Mouse (Mus musculus) left cerebral cortex, postnatal 36 days (tissue): ENCODE measurements at regions not wholly inside any gene's neighbourhood (a gene's known extent, or its start where the extent isn't known, plus 50 kb on each side); places are given as distances from the start of the nearest gene placed in this dataset.
"Not testable (repeated sequence)": the region's sequence is repeated elsewhere in the genome, so short reads cannot be mapped to it uniquely, and the experiment has no call there.

ENCODE experiments used
- DNase-seq, 2 experiments: peaks; one replicate each; pipeline ENCODE4 v3.0.0; 2021 to 2022; ENCODE audit warnings: low spot score in 2 of 2, mixed read lengths in 1 of 2
- intact Hi-C: fragments of 180-260 bp; cut with DNase I; formaldehyde crosslinking; loops from one replicate; pipeline ENCODE4 v1.15.1; 2025

DNA sequence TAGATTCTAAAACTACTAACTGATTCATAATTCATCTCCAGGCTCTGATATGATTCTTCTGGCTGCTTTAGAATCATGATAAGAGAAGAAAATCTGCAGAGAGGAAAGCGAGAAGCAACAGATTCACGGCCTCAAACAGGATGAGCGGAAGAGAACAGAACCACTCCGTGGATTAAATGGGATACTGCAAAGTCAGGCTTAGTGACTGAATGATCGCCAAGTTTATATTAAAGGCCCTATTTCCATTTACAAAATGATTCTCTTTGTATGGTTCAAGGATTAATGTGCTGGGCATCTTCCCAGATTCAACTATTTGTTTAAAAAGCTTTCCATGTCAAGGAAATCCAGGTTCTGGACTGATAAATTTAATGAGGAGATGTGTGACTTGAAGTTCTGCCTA lies 238.5 kb upstream of the Pik3r1 start:
- intact Hi-C loops, result no loop called here
- DNase-seq, result no peak

DNA sequence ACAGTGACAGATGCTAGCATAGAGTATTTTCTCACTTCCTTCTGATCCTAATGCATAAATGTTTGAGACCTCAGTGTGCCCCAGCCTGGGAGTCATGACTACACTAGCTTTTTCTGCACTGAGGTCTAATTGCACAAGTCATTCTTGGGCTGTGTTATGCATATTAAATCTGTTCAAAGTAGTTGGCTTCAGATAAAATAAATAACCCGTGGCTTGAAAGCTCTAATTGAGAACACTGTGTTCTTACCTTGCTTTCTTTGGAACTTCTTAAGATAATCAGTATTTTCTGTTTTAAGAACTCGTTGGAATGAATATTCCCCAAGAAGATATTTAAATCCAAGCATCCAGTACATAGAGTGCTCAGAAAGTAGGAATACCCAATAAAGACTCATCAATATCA lies 243.9 kb upstream of the Pik3r1 start:
- no peak for DNase-seq
- intact Hi-C loops, result no loop called here

DNA sequence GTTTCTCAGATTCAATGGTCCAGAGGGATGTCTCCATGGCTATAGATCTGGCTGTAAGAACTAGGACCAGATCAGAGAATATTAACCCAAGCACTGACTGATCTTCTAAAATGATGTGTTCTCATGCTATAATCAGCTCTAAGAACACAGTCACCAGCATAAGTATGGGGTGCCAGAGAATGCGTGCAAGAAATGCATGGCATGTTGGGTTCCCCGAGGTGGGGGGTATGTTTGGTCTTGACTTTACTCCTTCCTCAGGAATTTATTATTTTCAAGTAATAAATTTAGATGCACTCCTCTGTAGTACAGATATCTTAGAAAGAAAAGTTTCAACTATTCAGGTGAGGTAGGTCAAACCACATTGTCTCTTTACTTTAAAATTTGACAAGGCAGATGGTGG lies 246.5 kb upstream of the Pik3r1 start:
- no peak for DNase-seq
- intact Hi-C loops, result no loop called here

DNA sequence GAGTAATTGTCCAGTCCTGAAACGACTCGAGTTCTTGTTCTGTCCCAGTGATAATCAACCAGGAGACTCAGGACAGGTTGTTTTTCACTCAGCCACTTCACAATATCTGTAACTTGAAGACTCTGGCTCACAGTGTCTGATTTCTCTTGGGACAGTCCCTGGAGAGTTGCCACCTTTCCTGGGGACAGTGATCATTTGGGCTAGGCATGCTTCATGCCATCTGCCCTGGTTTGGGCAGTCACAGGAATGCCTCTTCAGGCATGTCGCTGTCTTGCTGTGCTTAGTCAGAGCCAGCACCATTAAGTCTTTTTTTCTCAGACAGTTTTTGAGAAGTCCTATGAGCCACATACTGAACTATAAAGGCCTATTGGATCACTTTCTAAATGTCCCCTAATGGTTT lies 246.9 kb upstream of the Pik3r1 start:
- intact Hi-C loops, result no loop called here
- DNase-seq, result no peak

DNA sequence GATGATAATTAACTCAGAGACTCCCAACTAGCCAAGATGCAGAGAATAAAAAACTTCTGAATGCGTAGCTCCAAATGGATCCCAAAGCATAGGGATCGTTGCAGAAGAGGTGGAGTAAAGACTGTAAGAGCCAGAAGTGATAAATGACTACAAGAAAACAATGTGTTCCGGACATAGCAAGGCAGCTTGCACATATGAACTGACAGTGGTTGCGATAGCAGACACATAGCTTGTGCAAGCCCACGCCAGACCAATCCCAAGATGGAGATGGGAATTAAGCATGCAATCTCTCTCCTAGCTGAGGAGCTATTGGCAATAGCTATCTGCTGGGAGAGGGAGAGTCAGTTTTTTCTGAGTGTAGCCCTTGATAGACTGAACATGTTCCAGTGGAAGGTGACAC lies 248.5 kb upstream of the Pik3r1 start:
- intact Hi-C loops, result no loop called here
- DNase-seq, result no peak

DNA sequence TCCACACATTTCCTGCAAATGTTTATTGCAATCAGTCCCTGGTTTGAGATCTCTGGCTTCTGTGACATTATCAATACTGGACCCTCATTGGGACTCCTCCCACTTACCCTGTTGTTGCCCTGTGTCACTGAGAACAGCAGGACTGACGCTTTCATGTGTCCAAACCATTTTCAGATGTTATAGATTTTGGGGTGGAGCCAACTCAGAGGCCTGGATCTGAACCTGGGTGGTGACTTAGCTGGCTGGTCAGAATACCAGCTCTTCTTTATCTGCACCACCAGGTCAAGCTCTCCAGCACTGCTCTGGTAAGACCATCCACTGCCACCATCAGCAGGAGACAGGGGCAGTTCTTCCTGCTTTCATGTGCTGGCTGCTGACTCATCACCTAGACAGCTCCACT lies 254.3 kb upstream of the Pik3r1 start:
- intact Hi-C loops, result no loop called here

DNA sequence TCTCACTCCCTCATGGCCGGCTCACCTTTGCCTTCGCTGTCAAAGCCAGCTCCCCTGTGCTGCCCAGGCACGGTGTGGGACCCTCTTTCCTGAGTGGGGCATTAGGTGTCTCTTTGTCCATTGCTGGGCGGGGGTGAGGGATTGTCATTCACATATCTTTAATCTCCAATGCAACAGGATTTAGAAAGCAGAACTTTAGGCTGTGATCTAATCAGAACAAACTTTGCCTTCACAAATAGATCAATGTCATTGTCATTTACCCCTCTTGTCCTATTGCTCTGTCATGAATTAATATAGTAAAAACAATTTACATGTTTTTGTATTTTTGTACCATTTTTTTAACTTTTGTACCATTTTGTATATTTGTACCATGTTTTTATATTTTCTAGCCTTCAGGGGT lies 254.7 kb upstream of the Pik3r1 start:
- no peak for DNase-seq
- intact Hi-C loops, result no loop called here

More for the DNA sequence above, 254.3 kb upstream of the Pik3r1 start:
- DNase-seq, result no peak

DNA sequence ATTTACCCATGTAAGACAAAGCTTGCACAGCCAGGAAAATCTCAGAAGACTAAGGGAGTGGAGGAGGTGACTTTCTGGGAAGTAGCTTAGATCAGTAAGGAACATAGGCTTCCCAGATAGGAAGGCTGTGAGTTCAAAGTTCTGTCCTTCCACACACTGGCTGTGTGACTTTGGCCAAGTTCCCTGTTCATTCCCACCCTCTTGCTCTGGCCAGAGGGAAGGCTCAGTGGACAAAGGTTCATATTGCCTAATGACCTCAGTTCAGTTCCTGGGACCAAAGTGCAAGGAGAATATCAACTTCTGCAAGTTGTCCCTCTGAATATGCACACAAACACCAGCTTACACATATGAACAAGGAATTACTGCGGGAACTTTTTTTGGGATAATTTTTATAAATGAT lies 255.6 kb upstream of the Pik3r1 start:
- intact Hi-C loops, result no loop called here

DNA sequence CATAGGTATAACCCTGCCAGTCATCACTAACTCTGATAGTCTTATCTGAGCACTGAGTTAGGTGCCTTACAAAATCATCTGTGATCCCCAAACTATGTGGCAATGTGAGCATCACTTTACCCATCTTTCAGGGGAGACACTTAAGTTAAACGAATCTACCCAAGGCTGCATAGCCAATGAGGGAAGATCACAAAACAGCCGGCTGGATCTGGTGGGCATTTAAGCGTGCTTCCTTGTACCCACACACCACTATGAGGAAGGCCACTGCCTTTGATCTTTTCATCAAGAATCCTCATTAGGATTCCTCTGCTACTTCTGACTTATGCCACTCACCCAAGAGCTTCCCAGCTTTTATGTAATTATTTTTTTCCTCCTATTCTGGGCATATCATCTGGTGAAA lies 257.1 kb upstream of the Pik3r1 start:
- intact Hi-C loops, result no loop called here
- no peak for DNase-seq

More for the DNA sequence above, 255.6 kb upstream of the Pik3r1 start:
- DNase-seq, result no peak

DNA sequence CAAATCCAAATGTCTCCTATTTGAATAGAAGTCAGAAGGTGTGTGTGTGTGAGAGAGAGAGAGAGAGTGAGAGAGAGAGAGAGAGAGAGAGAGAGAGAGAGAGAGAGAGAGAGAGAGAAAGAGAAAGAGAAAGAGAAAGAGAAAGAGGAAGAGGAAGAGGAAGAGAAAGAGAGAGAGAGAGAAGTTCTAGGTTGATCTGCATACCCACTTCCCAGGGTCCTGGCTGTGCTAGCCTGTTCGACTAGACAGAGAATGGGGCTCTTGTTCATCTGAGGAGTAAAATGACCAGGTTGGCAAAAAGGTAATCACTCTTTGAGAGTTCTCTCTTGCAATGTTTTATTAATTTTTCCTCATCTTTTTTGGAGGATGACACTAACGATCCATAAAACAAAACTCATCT lies 257.5 kb upstream of the Pik3r1 start:
- DNase-seq, intact Hi-C loops: not testable (repeated sequence)

DNA sequence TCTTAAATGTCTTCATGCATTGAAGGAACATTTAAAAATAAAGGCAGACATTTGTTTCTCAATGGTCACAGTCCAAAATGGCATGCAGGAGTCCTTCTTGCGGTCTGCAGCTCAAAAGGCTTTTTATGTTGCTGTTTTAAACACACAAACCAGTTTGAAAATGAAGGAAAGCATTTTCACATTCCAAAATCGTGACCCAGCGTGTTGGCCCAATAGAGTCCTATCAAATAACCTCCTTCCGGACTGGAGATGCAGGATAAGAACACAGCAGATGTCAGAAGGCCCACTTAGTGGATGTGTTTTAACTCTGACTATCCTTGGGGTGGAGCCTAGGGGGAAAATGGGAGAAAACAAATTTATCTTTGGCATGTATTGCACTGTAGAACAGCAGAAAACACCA lies 263.4 kb upstream of the Pik3r1 start:
- intact Hi-C loops, result no loop called here
- no peak for DNase-seq

DNA sequence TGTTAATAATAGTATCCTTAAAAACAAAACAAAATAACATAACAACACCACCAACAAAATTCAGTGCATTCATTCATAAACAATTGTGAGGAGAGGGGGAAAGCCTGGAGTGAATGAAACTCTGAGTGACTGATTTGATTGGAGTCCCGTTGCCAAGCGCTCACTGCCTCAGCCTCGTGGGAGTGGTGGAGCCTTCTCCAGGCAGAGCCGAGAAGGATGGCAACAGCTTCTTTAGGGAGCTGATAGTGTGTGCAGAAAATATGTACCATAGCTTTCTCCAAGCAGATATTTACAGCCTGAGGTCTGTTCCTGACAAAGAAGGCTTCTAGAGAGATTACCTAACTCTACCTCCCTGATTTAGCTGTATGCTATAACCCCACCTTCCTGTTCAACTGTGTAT lies 266.5 kb upstream of the Pik3r1 start:
- no peak for DNase-seq
- intact Hi-C loops, result no loop called here

DNA sequence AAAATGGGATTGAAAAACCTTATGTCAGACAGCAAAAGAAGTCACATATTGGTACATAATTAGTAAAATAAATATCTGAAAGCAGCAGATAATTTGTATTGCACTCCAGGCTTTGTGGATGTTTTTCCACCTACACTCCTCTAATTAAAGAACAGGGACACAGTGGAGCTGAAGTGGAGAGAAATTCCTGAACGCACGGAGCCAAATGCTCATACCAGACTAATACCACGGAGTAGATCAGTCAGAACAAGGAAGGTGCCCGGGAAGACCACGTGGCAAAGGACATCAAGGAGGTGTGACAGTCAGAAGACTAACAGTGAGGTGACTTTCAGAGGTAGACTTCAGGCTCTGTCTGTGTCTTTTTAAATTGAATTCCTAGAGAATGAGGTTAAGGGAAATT lies 268.0 kb upstream of the Pik3r1 start:
- DNase-seq, result no peak
- intact Hi-C loops, result no loop called here

DNA sequence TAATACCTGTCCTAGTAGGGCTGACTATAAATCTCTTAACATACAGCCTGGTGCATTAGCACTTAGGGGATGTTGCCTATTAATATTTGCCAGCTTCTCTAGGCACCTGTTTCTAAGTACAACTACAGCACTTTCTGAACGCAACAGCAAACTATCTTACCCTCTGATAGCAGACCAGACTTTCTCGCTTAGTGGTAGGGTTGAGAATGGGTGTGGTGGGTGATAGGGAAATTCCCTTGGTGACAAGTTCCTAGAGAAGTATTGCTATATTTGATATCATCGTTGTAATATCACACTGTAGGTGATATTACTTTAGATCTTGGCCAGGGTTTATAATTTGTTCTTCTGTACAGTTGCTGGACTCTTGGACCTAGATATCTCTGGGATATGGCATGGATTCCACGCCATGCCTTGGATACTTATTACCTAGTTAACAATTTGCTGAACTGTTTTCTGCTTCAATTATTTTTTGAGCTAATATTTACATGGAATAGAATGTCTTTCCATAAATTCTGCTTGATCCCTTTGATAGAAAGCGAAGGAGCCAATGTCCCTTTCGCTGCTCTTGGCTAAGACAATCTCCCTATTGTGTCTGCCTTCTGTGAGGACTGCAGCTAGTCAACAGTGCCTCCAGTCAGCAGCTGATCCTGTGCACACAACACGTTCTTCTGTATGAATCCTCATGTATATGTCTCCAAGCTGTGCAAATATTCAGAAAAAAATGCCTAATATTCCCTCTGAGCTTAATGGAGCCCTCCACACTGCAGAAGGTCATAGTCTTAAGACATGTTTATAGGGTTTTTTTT lies 269.0 kb upstream of the Pik3r1 start:
- intact Hi-C loops, result no loop called here
- no peak for DNase-seq

DNA sequence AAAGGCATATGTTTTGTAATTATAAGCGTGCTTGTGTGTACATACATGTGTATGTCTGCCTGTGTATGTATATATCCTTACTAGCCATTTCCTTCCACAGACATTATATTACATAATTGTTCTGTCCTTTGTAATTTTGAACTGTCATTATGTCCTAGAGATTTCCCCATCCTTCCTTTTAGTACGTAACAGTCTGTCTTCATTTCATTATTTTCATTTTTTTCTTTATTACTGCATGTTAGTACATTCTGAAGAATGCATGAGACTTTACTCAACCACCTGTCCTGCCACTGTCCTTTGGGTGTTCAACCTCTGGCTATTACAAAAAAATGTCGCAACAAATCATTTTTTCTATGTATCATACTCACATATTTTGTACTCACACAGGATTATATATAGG lies 292.2 kb upstream of the Pik3r1 start:
- no peak for DNase-seq
- intact Hi-C loops, result no loop called here

DNA sequence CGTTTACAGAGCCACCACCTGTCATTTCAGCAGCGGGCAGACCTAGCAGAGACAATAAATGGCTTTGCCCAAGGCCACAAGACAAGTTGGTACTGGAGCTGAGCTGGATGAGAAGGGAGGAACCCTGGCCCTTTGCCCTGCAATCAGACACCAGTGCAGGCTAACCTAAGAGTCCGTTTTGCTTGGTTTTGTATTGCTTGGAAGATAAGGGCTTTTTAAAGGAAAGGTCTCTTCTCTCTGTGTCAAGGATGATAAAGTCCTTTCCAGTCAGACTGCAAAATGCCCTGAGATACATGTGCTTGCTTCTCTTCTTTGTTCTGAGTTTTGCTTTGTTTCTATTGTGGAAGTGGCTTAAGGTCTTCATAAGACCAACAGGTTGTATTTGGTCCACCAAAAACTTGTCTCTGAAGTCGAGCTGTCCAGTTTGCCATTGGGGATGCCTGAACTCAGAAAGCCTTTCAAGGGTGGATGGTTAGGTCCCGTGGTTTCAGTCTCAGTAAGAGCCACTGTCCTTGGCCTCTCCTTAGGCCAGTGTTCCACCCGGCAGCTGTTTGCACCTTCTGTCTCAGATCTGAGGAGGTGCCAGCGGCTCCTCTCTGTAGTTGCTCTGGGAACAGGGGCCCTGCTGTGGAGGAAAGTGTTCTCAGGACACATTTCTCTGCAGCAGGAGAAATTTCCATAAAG lies 296.7 kb upstream of the Pik3r1 start:
- intact Hi-C loops, result no loop called here
- DNase-seq, result no peak

DNA sequence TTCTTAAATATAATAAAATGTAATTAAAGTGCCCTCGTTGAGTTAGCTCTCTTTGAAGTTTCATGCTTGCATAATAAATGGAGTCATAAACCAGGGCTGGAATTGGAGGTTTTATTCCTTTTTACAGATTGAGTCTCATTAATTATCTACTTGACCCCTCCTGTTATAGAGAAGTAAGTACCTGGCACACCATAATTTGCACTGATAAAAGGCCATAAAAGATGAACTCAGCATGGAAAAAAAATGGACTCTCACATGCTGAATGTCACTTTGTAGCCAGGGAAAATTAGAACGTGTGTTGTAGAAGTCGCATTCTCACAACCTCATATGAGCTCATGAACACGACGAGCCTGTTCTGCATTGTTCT lies 297.2 kb upstream of the Pik3r1 start:
- DNase-seq, result no peak
- intact Hi-C loops, result no loop called here

DNA sequence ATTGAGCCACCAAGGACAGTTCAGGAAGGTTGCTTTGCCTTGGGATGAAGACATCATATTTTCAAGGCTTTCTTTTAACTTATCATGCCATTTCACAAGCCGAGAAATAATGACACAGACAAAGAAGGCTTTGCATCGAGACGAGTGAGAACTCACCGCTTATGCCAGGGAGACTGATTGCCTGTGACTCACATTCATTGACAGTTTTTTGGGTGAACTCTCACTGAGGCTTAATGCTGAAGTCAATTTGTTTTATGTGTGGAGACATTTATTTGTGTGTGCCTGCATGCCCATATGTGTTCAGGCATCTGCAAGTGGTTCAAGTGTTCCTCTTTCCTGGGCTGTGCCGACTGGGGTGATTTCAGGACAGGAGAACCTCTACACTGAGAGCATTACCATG lies 297.8 kb upstream of the Pik3r1 start:
- intact Hi-C loops, result no loop called here
- no peak for DNase-seq

DNA sequence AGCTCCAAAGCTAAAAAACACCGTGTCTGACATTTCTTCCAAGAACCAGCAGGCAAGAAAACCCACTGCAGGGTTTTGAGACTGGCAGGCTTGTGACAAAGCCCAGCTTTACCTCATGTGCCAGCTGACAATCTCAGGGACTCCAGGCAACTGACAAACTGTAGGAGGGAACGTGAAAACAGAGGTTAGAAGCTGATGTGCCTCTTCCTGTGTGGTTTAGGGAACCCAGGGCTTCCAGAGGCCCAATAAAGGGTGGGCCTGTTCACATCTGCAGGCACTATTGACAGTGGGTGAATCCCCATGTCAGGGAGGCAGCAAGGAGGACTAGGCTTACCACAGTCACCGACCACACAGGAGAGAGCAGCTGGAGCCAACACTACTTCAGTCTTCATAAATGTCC lies 302.7 kb upstream of the Pik3r1 start:
- intact Hi-C loops, result no loop called here
- no peak for DNase-seq

DNA sequence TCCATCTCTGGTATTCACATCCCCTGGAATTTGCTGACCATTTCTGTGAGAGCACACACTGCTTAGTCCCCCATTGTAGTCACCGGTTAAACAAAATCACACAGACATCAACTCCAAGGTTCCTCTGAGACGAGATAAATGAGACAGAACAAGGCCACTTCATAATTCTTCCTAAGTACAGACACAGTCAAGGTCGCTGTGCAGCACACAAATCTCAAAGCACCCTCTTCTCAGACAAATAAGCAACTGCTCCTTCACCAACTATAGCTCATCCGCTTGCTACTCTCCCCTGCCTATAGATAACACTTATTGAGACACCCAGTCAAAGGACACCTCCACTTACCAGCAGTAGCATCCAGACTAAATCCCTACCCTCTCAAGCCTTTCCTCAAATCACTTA lies 304.3 kb upstream of the Pik3r1 start:
- intact Hi-C loops, result no loop called here
- no peak for DNase-seq

DNA sequence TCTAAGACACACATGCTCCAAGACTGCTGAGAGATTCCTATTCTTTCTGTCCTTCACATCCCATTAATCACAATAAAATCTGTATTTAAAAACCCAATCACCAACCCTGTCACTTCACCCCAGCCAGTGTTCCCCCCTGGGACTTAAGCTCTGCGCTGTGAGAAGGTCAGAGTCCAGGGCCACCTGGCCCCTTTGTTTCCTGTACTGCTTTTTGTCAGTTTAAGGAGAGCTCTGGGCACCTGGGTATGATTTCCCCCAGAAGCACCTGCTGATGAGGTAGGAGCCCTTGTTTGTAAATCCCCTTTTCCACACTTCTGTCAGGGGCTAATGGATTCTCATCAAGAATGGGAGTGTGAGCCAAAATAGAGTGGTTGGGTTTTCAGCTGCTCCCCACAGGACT lies 319.7 kb upstream of the Pik3r1 start:
- intact Hi-C loops, result no loop called here
- DNase-seq, result no peak

DNA sequence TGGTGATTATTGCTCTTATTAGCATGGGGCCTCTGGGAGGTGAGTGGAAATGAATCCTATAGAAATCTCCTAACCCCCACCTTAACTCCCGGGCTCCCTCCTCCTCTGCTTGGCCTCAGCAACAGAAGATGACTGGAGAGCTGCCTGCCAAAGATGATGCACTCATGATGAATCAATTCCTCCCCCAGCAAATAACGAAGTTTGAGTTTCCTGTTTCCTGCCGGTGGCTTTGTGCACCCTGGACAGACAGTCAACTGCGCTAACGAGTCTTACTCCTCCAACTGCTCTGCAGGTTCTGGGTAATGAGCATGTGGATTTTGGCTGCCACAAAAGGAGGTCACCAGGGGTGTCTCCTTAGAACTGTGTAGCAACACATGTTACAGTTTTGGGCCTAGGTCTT lies 321.5 kb upstream of the Pik3r1 start:
- no peak for DNase-seq
- intact Hi-C loops, result no loop called here
